Mouse (Mus musculus) embryonic fibroblast, embryonic 13.5 days (primary cell): ENCODE data around the gene Plcb3.

ENCODE experiments used
- CTCF ChIP-seq: IDR thresholded peaks from 2 replicates; pipeline ENCODE4 v1.5.1; 2011; ENCODE audit warnings: mild to moderate bottlenecking, control low read depth, low read length, moderate library complexity, borderline replicate concordance; ENCODE audit not compliant: insufficient read depth
- POLR2A ChIP-seq: IDR thresholded peaks from 2 replicates; pipeline ENCODE4 v1.6.1; 2011; ENCODE audit warnings: low read depth, mild to moderate bottlenecking, control low read depth, low read length, moderate library complexity

DNA sequence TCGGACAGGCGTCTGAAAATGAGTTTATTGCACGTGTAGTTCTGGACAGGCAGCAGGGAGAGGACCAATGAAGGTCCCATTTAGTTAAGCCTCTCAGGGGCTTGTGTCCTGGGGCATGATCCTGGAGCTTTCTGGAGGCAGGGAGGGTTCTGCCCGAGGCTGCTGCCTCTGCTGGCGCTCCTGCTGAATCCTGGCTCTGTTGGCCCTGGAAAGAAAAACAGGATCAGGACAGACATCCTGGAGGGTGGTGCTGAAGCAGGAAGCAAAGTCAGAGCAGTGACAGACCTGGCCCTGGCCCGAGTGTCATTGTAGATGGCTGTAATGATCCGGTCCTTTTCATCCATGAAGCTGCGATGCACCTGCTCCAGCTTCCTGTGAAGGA lies 11.6 kb upstream of the Plcb3 start:
- TF ChIP-seq CTCF (no peak), POLR2A (no peak; the same call in 1 of the 2 replicates)
